Mouse (Mus musculus) MEL (cell line): ENCODE measurements around the gene Lonp1. TPM values are rescaled to one million over a fixed set of nuclear protein-coding genes. Genes with fewer than 3 reads are reported as not detected.

Experiments used
- DNase-seq: peaks from one replicate; pipeline ENCODE4 v3.0.0; 2011; ENCODE audit warnings: low read depth, low spot score
- H3K27ac ChIP-seq: 2 replicates; pipeline ENCODE4 v1.5.1; 2012; ENCODE audit warnings: low read depth, mild to moderate bottlenecking, control low read depth, low read length, moderate library complexity; ENCODE audit not compliant: control insufficient read depth
- H3K27me3 ChIP-seq, 2 experiments: fragments of 150-350 bp in 1 of 2; sonication (generic) in 1 of 2; 2 replicates each; pipeline ENCODE4 v1.6.1; 2012; ENCODE audit warnings: low read length in 2 of 2, mild to moderate bottlenecking in 2 of 2, improper control_type of control experiment in 1 of 2, moderate library complexity in 1 of 2; ENCODE audit not compliant: insufficient read depth in 2 of 2, control insufficient read depth in 1 of 2
- H3K36me3 ChIP-seq, 2 experiments: 2 replicates each; pipeline ENCODE4 v1.6.1; 2012 to 2014; ENCODE audit warnings: low read length in 2 of 2, improper control_type of control experiment in 1 of 2, inconsistent platforms in 1 of 2, mild to moderate bottlenecking in 1 of 2; ENCODE audit not compliant: insufficient read depth in 2 of 2, control insufficient read depth in 1 of 2
- H3K4me1 ChIP-seq, 2 experiments: fragments of 150-350 bp in 1 of 2; sonication (generic) in 1 of 2; 2 replicates each; pipeline ENCODE4 v1.6.1; 2012; ENCODE audit warnings: low read length in 2 of 2, improper control_type of control experiment in 1 of 2, mild to moderate bottlenecking in 1 of 2; ENCODE audit not compliant: insufficient read depth in 2 of 2, control insufficient read depth in 1 of 2
- H3K4me3 ChIP-seq, 2 experiments: fragments of 150-350 bp in 1 of 2; sonication (generic) in 1 of 2; 2 replicates each; pipeline ENCODE4 v1.5.1; 2012; ENCODE audit warnings: low read depth in 2 of 2, low read length in 2 of 2, mild to moderate bottlenecking in 2 of 2, moderate library complexity in 2 of 2, control low read depth in 1 of 2, improper control_type of control experiment in 1 of 2; ENCODE audit not compliant: control insufficient read depth in 1 of 2, insufficient read depth in 1 of 2
- H3K79me2 ChIP-seq: 2 replicates; pipeline ENCODE4 v1.6.1; 2012; ENCODE audit warnings: mild to moderate bottlenecking, low read length, moderate library complexity; ENCODE audit not compliant: control insufficient read depth, poor library complexity, insufficient read depth
- H3K9ac ChIP-seq: 2 replicates; pipeline ENCODE4 v1.6.1; 2012; ENCODE audit warnings: low read depth, mild to moderate bottlenecking, control low read depth, low read length, moderate library complexity; ENCODE audit not compliant: control insufficient read depth, poor library complexity, severe bottlenecking
- H3K9me3 ChIP-seq: fragments of 150-350 bp; sonication (generic); replicated peaks from 2 replicates; pipeline ENCODE4 v1.6.1; 2012; ENCODE audit warnings: mild to moderate bottlenecking, low read length, improper control_type of control experiment, moderate library complexity; ENCODE audit not compliant: insufficient read depth
- BHLHE40 ChIP-seq: IDR thresholded peaks from 2 replicates; pipeline ENCODE4 v1.6.1; 2012; ENCODE audit warnings: low read depth, mild to moderate bottlenecking, inconsistent platforms, low read length, improper control_type of control experiment, borderline replicate concordance
- CHD2 ChIP-seq: IDR thresholded peaks from 2 replicates; pipeline ENCODE4 v1.6.1; 2011; ENCODE audit warnings: low read length, improper control_type of control experiment
- CTCF ChIP-seq, 3 experiments: IDR thresholded peaks in 2 of 3; conservative IDR thresholded peaks in 1 of 3; 2 replicates each; pipeline ENCODE4 v1.5.1; 2011 to 2012; ENCODE audit warnings: low read length in 3 of 3, low read depth in 2 of 3, mild to moderate bottlenecking in 2 of 3, improper control_type of control experiment in 1 of 3, inconsistent platforms in 1 of 3, mixed read lengths in 1 of 3, moderate library complexity in 1 of 3; ENCODE audit not compliant: control insufficient read depth in 1 of 3, insufficient read depth in 1 of 3, poor library complexity in 1 of 3, severe bottlenecking in 1 of 3
- ELF1 ChIP-seq: IDR thresholded peaks from 2 replicates; pipeline ENCODE4 v1.6.1; 2014; ENCODE audit warnings: low read depth, mild to moderate bottlenecking, inconsistent platforms, low read length, improper control_type of control experiment, moderate library complexity
- EP300 ChIP-seq, 2 experiments: IDR thresholded peaks; 2 replicates each; pipeline ENCODE4 v1.6.1; 2011; ENCODE audit warnings: improper control_type of control experiment in 2 of 2, low read length in 2 of 2, low read depth in 1 of 2, mild to moderate bottlenecking in 1 of 2
- ETS1 ChIP-seq: IDR thresholded peaks from 2 replicates; pipeline ENCODE4 v1.6.1; 2012; ENCODE audit warnings: low read depth, mild to moderate bottlenecking, inconsistent platforms, low read length, improper control_type of control experiment, moderate library complexity
- GABPA ChIP-seq: IDR thresholded peaks from 2 replicates; pipeline ENCODE4 v1.6.1; 2012; ENCODE audit warnings: low read depth, mild to moderate bottlenecking, inconsistent platforms, low read length, improper control_type of control experiment, moderate library complexity
- GATA1 ChIP-seq: IDR thresholded peaks from 2 replicates; pipeline ENCODE4 v1.6.1; 2011; ENCODE audit warnings: low read depth, low read length, improper control_type of control experiment
- HCFC1 ChIP-seq: IDR thresholded peaks from 2 replicates; pipeline ENCODE4 v1.6.1; 2012; ENCODE audit warnings: low read depth, mild to moderate bottlenecking, inconsistent platforms, low read length, improper control_type of control experiment, moderate library complexity
- JUND ChIP-seq: IDR thresholded peaks from 2 replicates; pipeline ENCODE4 v1.6.1; 2011; ENCODE audit warnings: low read depth, mild to moderate bottlenecking, improper control_type of control experiment, low read length
- KAT2A ChIP-seq: conservative IDR thresholded peaks from 2 replicates; pipeline ENCODE4 v1.6.1; 2012; ENCODE audit warnings: low read depth, low read length, improper control_type of control experiment, inconsistent platforms
- MAZ ChIP-seq: IDR thresholded peaks from 2 replicates; pipeline ENCODE4 v1.6.1; 2012; ENCODE audit warnings: low read depth, mild to moderate bottlenecking, inconsistent platforms, low read length, improper control_type of control experiment
- MXI1 ChIP-seq: IDR thresholded peaks from 2 replicates; pipeline ENCODE4 v1.6.1; 2011; ENCODE audit warnings: mild to moderate bottlenecking, low read depth, low read length, improper control_type of control experiment
- MYC ChIP-seq: IDR thresholded peaks from 2 replicates; pipeline ENCODE4 v1.6.1; 2011; ENCODE audit warnings: low read depth, mild to moderate bottlenecking, low read length, improper control_type of control experiment, moderate library complexity
- NELFE ChIP-seq: IDR thresholded peaks from 2 replicates; pipeline ENCODE4 v1.6.1; 2011; ENCODE audit warnings: low read depth, low read length, improper control_type of control experiment
- NRF1 ChIP-seq: IDR thresholded peaks from 2 replicates; pipeline ENCODE4 v1.6.1; 2014; ENCODE audit warnings: low read depth, mild to moderate bottlenecking, inconsistent platforms, low read length, improper control_type of control experiment, moderate library complexity; ENCODE audit not compliant: poor library complexity, insufficient read depth, severe bottlenecking
- POLR2A ChIP-seq, 2 experiments: IDR thresholded peaks; 2 replicates each; pipeline ENCODE4 v1.6.1; 2011 to 2012; ENCODE audit warnings: low read length in 2 of 2, mild to moderate bottlenecking in 2 of 2, control low read depth in 1 of 2, improper control_type of control experiment in 1 of 2, low read depth in 1 of 2, moderate library complexity in 1 of 2; ENCODE audit not compliant: control insufficient read depth in 1 of 2, insufficient read depth in 1 of 2, poor library complexity in 1 of 2
- POLR2AphosphoS2 ChIP-seq: IDR thresholded peaks from 2 replicates; pipeline ENCODE4 v1.6.1; 2011; ENCODE audit warnings: low read length, improper control_type of control experiment
- POLR2AphosphoS5 ChIP-seq: IDR thresholded peaks from 2 replicates; pipeline ENCODE4 v1.6.1; 2012; ENCODE audit warnings: low read depth, borderline replicate concordance, mild to moderate bottlenecking, inconsistent platforms, low read length, moderate library complexity, mixed read lengths
- SIN3A ChIP-seq: IDR thresholded peaks from 2 replicates; pipeline ENCODE4 v1.6.1; 2012; ENCODE audit warnings: low read length, improper control_type of control experiment, inconsistent platforms
- SMC3 ChIP-seq: IDR thresholded peaks from 2 replicates; pipeline ENCODE4 v1.6.1; 2011; ENCODE audit warnings: low read depth, low read length, improper control_type of control experiment
- TAL1 ChIP-seq: IDR thresholded peaks from 2 replicates; pipeline ENCODE4 v1.6.1; 2012; ENCODE audit warnings: mild to moderate bottlenecking, inconsistent platforms, low read length, moderate library complexity, mixed read lengths
- UBTF ChIP-seq: IDR thresholded peaks from 2 replicates; pipeline ENCODE4 v1.6.1; 2012; ENCODE audit warnings: low read depth, mild to moderate bottlenecking, inconsistent platforms, low read length, improper control_type of control experiment, moderate library complexity, borderline replicate concordance; ENCODE audit not compliant: insufficient read depth
- USF1 ChIP-seq: IDR thresholded peaks from 2 replicates; pipeline ENCODE4 v1.6.1; 2014; ENCODE audit warnings: low read depth, mild to moderate bottlenecking, inconsistent platforms, low read length, improper control_type of control experiment, moderate library complexity
- ZC3H11A ChIP-seq: IDR thresholded peaks from 2 replicates; pipeline ENCODE4 v1.6.1; 2012; ENCODE audit warnings: low read depth, mild to moderate bottlenecking, inconsistent platforms, low read length, improper control_type of control experiment
- ZKSCAN1 ChIP-seq: IDR thresholded peaks from 2 replicates; pipeline ENCODE4 v1.6.1; 2012; ENCODE audit warnings: low read depth, mild to moderate bottlenecking, inconsistent platforms, low read length, improper control_type of control experiment, moderate library complexity
- ZMIZ1 ChIP-seq: IDR thresholded peaks from 2 replicates; pipeline ENCODE4 v1.6.1; 2012; ENCODE audit warnings: low read depth, mild to moderate bottlenecking, inconsistent platforms, low read length, improper control_type of control experiment, moderate library complexity
- ZNF384 ChIP-seq: IDR thresholded peaks from 2 replicates; pipeline ENCODE4 v1.6.1; 2012; ENCODE audit warnings: low read depth, mild to moderate bottlenecking, inconsistent platforms, low read length, improper control_type of control experiment
- polyA plus RNA-seq, 2 experiments: library from polyadenylated mRNA; stranded (reverse) in 1 of 2; unstranded in 1 of 2; fragments of >175 nt in 1 of 2; fragments of >200 nt in 1 of 2; gene quantifications; 2 replicates each; pipeline versions ENCODE4 v1.2.1 to v1.2.4; 2012; ENCODE audit warnings: low replicate concordance in 2 of 2, low read depth in 1 of 2; ENCODE audit not compliant: insufficient read length in 2 of 2, insufficient read depth in 1 of 2, missing spikeins in 1 of 2
- total RNA-seq: library from RNA; depleted of rRNA; stranded (reverse); fragments of 300-350 nt; gene quantifications from 2 replicates; pipeline ENCODE4 v1.2.3, GENCODE M21; 2012

Lonp1 gene
- total and polyA plus RNA-seq, 3 experiments, result 162 to 296 (median 197) TPM

DNA sequence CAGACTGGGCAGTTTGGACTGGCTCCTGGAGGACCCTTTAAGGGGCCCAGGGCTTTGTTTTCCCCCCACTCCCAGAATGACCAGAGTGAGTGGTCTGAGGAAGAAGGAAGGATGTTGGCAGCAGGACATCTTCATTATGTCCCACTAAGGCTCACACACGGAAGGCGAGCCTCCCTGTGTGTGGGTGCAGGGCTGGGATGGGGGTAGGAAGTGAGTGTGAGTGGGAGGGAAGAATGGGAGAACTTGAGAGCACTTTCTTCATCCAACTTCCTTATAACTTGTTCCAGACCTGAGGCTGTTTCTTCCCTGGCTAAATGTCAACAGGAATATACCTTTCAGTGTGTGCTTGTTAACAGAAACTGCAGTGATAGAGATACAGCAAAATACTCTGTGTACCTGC is 15.4 kb downstream of the Lonp1 start:
- TF ChIP-seq CHD2 (no peak), NRF1 (no peak), KAT2A (no peak), NELFE (no peak), SMC3 (no peak), CTCF (IDR thresholded peaks at IDR 0.05 in 2 of 3, conservative IDR thresholded peaks at IDR 0.05 in 1 of 3; ENCODE audit: control insufficient read depth in 1 of 3, insufficient read depth in 1 of 3, low read depth in 2 of 3, low read length in 3 of 3, poor library complexity in 1 of 3, severe bottlenecking in 1 of 3) (no peak), USF1 (no peak)
- peak overlapping the region; percentile 11 for H3K27ac ChIP-seq
- DNase-seq, result no peak
- no peak overlapping the region for H3K4me3 ChIP-seq
- H3K79me2 ChIP-seq, result peaks cover 39% of the 10 kb centered on the region
- H3K9ac ChIP-seq, result no peak overlapping the region
- peaks cover 0 to 13% of the 10 kb centered on the region in 2 experiments; a peak in 2 of 4 replicates for H3K4me1 ChIP-seq
- no peaks in the 10 kb centered on the region for H3K9me3 ChIP-seq
- no peaks in the 10 kb centered on the region for H3K27me3 ChIP-seq
- H3K36me3 ChIP-seq, result peaks cover 2 to 7% of the 10 kb centered on the region in 2 experiments; a peak in 3 of 4 replicates

DNA sequence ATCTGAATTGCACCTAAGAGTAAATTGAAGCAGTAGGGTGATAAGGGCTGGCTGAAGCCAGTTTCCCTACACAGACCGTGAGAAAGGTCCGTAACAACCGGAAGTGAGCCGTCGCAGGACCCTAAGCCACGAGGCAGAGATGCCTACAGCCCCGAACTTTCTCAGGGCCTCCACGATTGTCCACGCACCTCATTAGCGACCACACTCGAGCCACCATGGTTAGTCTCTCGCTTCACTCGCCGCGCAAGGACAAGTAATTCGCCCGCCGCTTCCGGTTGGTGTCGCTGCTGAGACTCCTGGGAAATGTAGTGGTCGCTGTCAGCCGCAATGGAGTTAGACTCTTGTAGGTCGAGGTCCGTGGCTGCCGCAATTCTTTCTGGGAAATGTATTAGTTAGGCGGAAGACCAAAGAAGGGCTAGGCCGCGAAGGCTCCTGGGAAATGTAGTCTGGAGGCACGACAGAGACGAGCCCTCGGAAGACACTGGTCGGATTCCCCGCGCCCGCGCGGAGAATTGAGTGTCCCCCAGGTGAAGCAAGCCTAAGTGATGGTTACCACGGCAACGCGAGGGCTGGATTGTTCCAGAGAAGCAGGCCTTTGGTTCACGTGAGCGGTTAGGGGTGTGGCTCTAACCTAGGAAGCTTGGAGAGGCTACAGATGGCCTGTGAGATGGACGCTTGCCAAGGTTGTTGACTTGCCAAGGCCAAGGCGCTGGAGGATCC is 17.1 kb downstream of the Lonp1 start, which contains the start of gene 2410015M20Rik:
TSS of gene 2410015M20Rik (minus strand) at position 320 of the 720 bp plus-strand sequence.
- peaks cover 0 to 13% of the 10 kb centered on the region in 2 experiments; a peak in 2 of 4 replicates for H3K4me1 ChIP-seq
- peak within 1 kb of the TSS; percentile 83 to 88 for H3K4me3 ChIP-seq
- H3K36me3 ChIP-seq, result peaks cover 2 to 7% of the 10 kb centered on the region in 2 experiments; a peak in 3 of 4 replicates
- peak within 1 kb of the TSS; percentile 90 for H3K27ac ChIP-seq
- peak; percentile 99 for DNase-seq
- H3K9me3 ChIP-seq, result no peaks in the 10 kb centered on the region
- H3K79me2 ChIP-seq, result peaks cover 31% of the 10 kb centered on the region
- H3K27me3 ChIP-seq, result no peaks in the 10 kb centered on the region
- peak within 1 kb of the TSS; percentile 88 for H3K9ac ChIP-seq
- TF ChIP-seq EP300 (IDR thresholded peaks at IDR 0.05; ENCODE audit: low read depth in 1 of 2, low read length in 2 of 2), result 0 out of 4 replicates have a peak, but pooled peaks of 1 of the 2 experiments have one; percentile 21
- peak; percentile 51; the same call in 1 of the 2 replicates for TF ChIP-seq NRF1
- TF ChIP-seq TAL1, result no peak
- peak; percentile 69; the same call in 1 of the 2 replicates for TF ChIP-seq MAZ
- peak; percentile 91; the same call in 1 of the 2 replicates for TF ChIP-seq ZMIZ1
- no peak for TF ChIP-seq ZKSCAN1
- TF ChIP-seq GATA1, result peak; percentile 24; the same call in 1 of the 2 replicates
- no peak for TF ChIP-seq POLR2AphosphoS5
- no peak for TF ChIP-seq JUND
- peak in 1 of 3 experiments; percentile 31; a peak in 2 of 6 replicates for TF ChIP-seq CTCF (IDR thresholded peaks at IDR 0.05 in 2 of 3, conservative IDR thresholded peaks at IDR 0.05 in 1 of 3; ENCODE audit: control insufficient read depth in 1 of 3, insufficient read depth in 1 of 3, low read depth in 2 of 3, low read length in 3 of 3, poor library complexity in 1 of 3, severe bottlenecking in 1 of 3)
- peak; percentile 96 for TF ChIP-seq NELFE
- TF ChIP-seq MXI1, result peak; percentile 91
- TF ChIP-seq MYC, result peak; percentile 93
- TF ChIP-seq KAT2A, result peak; percentile 92
- TF ChIP-seq BHLHE40, result peak; percentile 93
- peak; percentile 97 for TF ChIP-seq ELF1
- TF ChIP-seq HCFC1, result peak; percentile 99
- TF ChIP-seq ETS1, result peak; percentile 65
- TF ChIP-seq UBTF, result no peak
- TF ChIP-seq ZNF384, result no peak
- peak; percentile 84; the same call in 1 of the 2 replicates for TF ChIP-seq USF1
- peak; percentile 93 for TF ChIP-seq POLR2AphosphoS2
- peak; percentile 81 for TF ChIP-seq SIN3A
- TF ChIP-seq CHD2, result no peak
- TF ChIP-seq POLR2A (IDR thresholded peaks at IDR 0.05; ENCODE audit: control insufficient read depth in 1 of 2, insufficient read depth in 1 of 2, low read depth in 1 of 2, low read length in 2 of 2, poor library complexity in 1 of 2), result peak; percentile 66 to 91; a peak in 2 of 4 replicates
- TF ChIP-seq GABPA, result no peak
- no peak for TF ChIP-seq ZC3H11A
